Mouse (Mus musculus) kidney, adult 18-20 months (tissue): ENCODE measurements around the gene Elk3.

Source experiments
- DNase-seq: peaks from one replicate; pipeline ENCODE4 v3.0.0; 2021

The Elk3 gene

DNA sequence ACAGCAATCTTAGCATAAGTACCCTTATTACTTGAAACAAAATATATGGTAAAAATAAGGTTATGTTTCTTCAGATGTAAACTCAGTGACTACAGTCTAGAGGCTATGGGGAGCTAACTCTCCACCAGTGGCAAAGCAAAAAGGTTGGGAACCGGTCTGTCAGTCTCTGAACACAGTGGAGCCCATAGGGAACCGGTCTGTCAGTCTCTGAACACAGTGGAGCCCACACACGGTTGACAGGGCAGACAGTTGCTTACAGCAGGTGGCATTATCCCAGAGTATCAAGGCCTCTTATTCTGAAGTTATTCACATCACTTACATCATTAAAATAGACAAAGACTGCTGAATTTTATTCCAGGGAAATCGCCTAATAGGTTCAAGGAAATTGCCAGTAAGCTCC is 79.4 kb downstream of the Elk3 start:
- DNase-seq: no peak

DNA sequence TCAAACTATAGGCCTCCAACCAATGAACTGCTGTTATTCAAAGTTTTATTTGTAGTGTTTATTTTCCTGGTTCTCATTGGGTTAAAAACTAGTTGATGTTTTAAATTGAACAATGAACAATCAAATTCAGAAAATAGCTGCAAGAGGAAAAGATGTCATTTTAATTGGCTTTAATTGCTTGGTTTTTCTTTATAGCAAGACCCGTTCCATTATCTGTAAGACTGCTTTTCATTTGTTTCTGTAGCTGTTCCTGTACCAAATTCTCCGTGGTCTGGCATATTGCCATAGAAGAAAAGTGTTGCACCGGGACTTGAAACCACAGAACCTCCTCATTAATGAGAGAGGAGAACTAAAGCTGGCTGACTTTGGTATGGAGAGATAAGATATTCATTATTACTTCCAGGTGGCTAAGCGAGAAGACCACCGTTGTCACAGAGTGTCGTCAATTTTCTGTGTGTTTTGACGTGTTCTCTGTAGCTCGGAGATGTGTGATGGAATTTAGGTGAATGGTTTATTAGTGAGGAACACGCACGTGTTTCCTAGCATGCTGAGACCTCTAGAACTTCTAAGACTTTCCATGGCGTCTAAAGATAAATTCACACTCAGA is 82.4 kb downstream of the Elk3 start:
- DNase-seq: no peak

GRCm38 (mm10) chr10:93227921-93228320 is 83.0 kb downstream of the Elk3 start:
- no peak for DNase-seq

DNA sequence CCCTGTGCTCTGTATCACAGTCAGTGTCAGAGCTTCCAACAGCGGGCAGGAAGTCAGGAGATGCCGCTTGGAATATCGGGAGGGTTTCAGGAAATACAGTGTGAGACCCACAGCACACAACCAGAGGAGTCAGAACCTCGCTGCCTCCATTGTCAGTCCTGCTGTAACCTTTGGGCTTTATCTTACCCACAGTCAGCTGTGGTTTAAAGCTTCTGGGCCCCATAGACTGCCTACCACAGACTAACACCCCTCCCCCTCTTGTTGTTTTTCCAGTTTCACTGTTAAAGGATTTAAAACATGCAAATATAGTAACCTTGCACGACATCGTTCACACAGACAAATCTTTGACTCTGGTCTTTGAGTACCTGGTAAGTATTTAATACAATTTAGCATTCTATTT is 85.2 kb downstream of the Elk3 start:
- no peak for DNase-seq

GRCm38 (mm10) chr10:93215051-93215763 is 95.7 kb downstream of the Elk3 start:
- no peak for DNase-seq

- peak; percentile 25 for DNase-seq
Measured at GRCm38 (mm10) chr10:93214251-93214650, 96.7 kb downstream of the Elk3 start.

GRCm38 (mm10) chr10:93213339-93213738 is 97.6 kb downstream of the Elk3 start:
- DNase-seq: no peak

DNA sequence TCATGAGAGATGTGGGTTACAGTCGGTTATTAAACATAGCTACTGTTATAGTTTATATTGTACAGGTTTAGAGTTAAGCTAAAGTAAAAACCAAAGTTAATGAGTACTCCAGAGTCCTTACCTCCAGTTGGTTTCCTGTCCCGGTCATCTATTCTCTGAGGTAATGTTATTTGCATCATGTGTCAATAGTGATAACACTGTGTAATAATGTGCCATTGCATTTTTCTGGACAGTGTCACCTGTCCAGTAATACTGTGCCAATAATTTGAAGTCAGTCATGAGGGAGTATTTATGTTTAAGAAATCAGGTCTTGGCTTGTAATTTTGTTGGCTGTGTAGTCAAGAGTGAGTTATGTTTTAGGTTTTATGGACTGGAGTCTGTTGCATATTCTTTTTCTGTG is 98.2 kb downstream of the Elk3 start:
- no peak for DNase-seq

GRCm38 (mm10) chr10:93207176-93207575 is 103.8 kb downstream of the Elk3 start:
- no peak for DNase-seq

GRCm38 (mm10) chr10:93205287-93205956 is 105.5 kb downstream of the Elk3 start:
- no peak for DNase-seq

GRCm38 (mm10) chr10:93201846-93202458 is 109.0 kb downstream of the Elk3 start:
- DNase-seq: no peak

- DNase-seq: no peak
Measured at GRCm38 (mm10) chr10:93198958-93199357, 112.0 kb downstream of the Elk3 start.
